18 mouse cellular contexts compared by ENCODE assay signal in genomic region chr12:76287986-76288385, GRCm38 (mm10). TPM values are rescaled to one million over a fixed set of nuclear protein-coding genes. Genes with fewer than 3 reads are reported as not detected.
A peak's percentile ranks its signal among the peaks of the same experiment; 100 is the strongest.
DNase-seq lines count a peak whose midpoint lies in the region; ATAC-seq lines count a peak whose summit lies in the region.
"Had no signal": no experiment of that assay in that cellular context is flagged by ENCODE, and none has a peak within 500 bp of the region (broad histone marks: within the 10 kb centered on the region; RNA-seq: fewer than 3 reads in every experiment).

No protein-coding gene starts in this region.

- ATAC-seq in frontal cortex, adult (ENCODE audit: low TSS enrichment): peak; percentile 82
- peak; percentile 62; the same call in 1 of the 2 replicates for ATAC-seq in midbrain, embryonic 13.5 days
- ATAC-seq: Patski had no signal

- H3K27ac ChIP-seq in hindbrain, embryonic 10.5 days: peak overlapping the region; percentile 75
- H3K27ac ChIP-seq in midbrain, embryonic 13.5 days: peak overlapping the region; percentile 63
- H3K27ac ChIP-seq: embryonic facial prominence, embryonic 15.5 days had no signal

- H3K27me3 ChIP-seq in hindbrain, embryonic 10.5 days (ENCODE audit: insufficient read depth, poor library complexity, severe bottlenecking): no peaks in the 10 kb centered on the region
- no peaks in the 10 kb centered on the region for H3K27me3 ChIP-seq in midbrain, embryonic 13.5 days
- H3K27me3 ChIP-seq: embryonic facial prominence, embryonic 15.5 days; Patski had no signal

- H3K9me3 ChIP-seq in hindbrain, embryonic 10.5 days: no peaks in the 10 kb centered on the region
- no peaks in the 10 kb centered on the region for H3K9me3 ChIP-seq in midbrain, embryonic 13.5 days
- H3K9me3 ChIP-seq: embryonic facial prominence, embryonic 15.5 days had no signal

- H3K4me1 ChIP-seq in hindbrain, embryonic 10.5 days (replicated peaks): peaks cover 18% of the 10 kb centered on the region
- H3K4me1 ChIP-seq in midbrain, embryonic 13.5 days (replicated peaks): peaks cover 17% of the 10 kb centered on the region
- H3K4me1 ChIP-seq: embryonic facial prominence, embryonic 15.5 days had no signal

- DNase-seq in frontal cortex, postnatal 14 days (ENCODE audit: low spot score in 2 of 2): no peak
- DNase-seq in brain, adult 2 months (ENCODE audit: low read depth, low spot score): peak; percentile 84
- DNase-seq in hindbrain, embryonic 10.5 days (ENCODE audit: low spot score): no peak
- no peak for DNase-seq in cerebellum, adult 8-10 months
- no peak for DNase-seq in cerebellum, adult 9-10 months
- no peak for DNase-seq in gastrocnemius, postnatal 10 days
- DNase-seq: heart, postnatal 36 days; kidney, adult 2 months; lung, embryonic 14.5 days; thymus, postnatal 4 days had no signal

- H3K4me3 ChIP-seq in hindbrain, embryonic 10.5 days: no peak overlapping the region
- H3K4me3 ChIP-seq in midbrain, embryonic 13.5 days (replicated peaks): no peak overlapping the region
- H3K4me3 ChIP-seq: embryonic facial prominence, embryonic 15.5 days had no signal

- peaks cover 70% of the 10 kb centered on the region for H3K36me3 ChIP-seq in hindbrain, embryonic 10.5 days
- H3K36me3 ChIP-seq in midbrain, embryonic 13.5 days: peaks cover 35% of the 10 kb centered on the region

- WGBS in hindbrain, embryonic 10.5 days: 64% methylated on average over 8 of the region's 8 CpGs
- WGBS in midbrain, embryonic 13.5 days: 25% methylated on average over 8 of the region's 8 CpGs

- no peak overlapping the region for H3K4me2 ChIP-seq in midbrain, embryonic 13.5 days (replicated peaks)
- H3K4me2 ChIP-seq: embryonic facial prominence, embryonic 15.5 days; lung, embryonic 14.5 days had no signal

- H3K9ac ChIP-seq in midbrain, embryonic 13.5 days (replicated peaks): 0 out of 2 replicates have a peak overlapping the region, but pooled peaks have one; percentile 12
- H3K9ac ChIP-seq: embryonic facial prominence, embryonic 15.5 days; lung, embryonic 14.5 days had no signal

RNA-seq across cellular contexts. Expression of gene Mthfd1, which starts 32.9 kb away (rescaled TPM):
- polyA plus RNA-seq in hindbrain, embryonic 10.5 days (2016; fragmentation: Nextera tagmentation; extraction: Ambion mirVana): 62.5 and 85.6 TPM in 2 replicates
- 33.5 and 33.9 TPM in 2 replicates for polyA plus RNA-seq in midbrain, embryonic 13.5 days (2015; fragmentation: Nextera tagmentation; extraction: Ambion mirVana)
- 10 to 100 TPM; 30.3 to 30.4 TPM for total RNA-seq in gastrocnemius, postnatal 10 days (2021)

RNA-seq across cellular contexts. Expression of gene Akap5, which starts 36.7 kb away (rescaled TPM):
- polyA plus RNA-seq in hindbrain, embryonic 10.5 days (2016; fragmentation: Nextera tagmentation; extraction: Ambion mirVana): 3.7 and 4.0 TPM in 2 replicates
- polyA plus RNA-seq in midbrain, embryonic 13.5 days (2015; fragmentation: Nextera tagmentation; extraction: Ambion mirVana): 6.5 and 6.9 TPM in 2 replicates
- 1 to 10 TPM; 1.8 to 2.1 TPM for total RNA-seq in gastrocnemius, postnatal 10 days (2021)

RNA-seq across cellular contexts. Expression of gene Tex21, which starts 41.4 kb away (rescaled TPM):
- polyA plus RNA-seq in hindbrain, embryonic 10.5 days (2016; fragmentation: Nextera tagmentation; extraction: Ambion mirVana): not detected in 2 replicates
- polyA plus RNA-seq in midbrain, embryonic 13.5 days (2015; fragmentation: Nextera tagmentation; extraction: Ambion mirVana): not detected in 2 replicates
- not detected for total RNA-seq in gastrocnemius, postnatal 10 days (2021)
- total RNA-seq: heart, adult 8-10 months; heart, postnatal 36 days; layer of hippocampus, adult 8-10 months; megakaryocyte, adult 5-6 weeks had no signal
- polyA plus RNA-seq: embryonic facial prominence, embryonic 15.5 days; lung, embryonic 14.5 days; neural tube, embryonic 11.5 days; Patski had no signal
